Mouse (Mus musculus) ES-Bruce4 (cell line): ENCODE data around the gene Aamp.

Source experiments
- CTCF ChIP-seq: IDR thresholded peaks from one replicate; pipeline ENCODE4 v1.8.1; 2011; ENCODE audit warnings: low read depth, low read length
- EP300 ChIP-seq: IDR thresholded peaks from 2 replicates; pipeline ENCODE4 v1.6.1; 2011; ENCODE audit warnings: low read depth, low read length; ENCODE audit not compliant: insufficient read depth

- TF ChIP-seq EP300 = no peak
- no peak for TF ChIP-seq CTCF
Observed at GRCm38 (mm10) chr1:74237671-74238070, 46.9 kb downstream of the Aamp start.
